In the genomic region with DNA sequence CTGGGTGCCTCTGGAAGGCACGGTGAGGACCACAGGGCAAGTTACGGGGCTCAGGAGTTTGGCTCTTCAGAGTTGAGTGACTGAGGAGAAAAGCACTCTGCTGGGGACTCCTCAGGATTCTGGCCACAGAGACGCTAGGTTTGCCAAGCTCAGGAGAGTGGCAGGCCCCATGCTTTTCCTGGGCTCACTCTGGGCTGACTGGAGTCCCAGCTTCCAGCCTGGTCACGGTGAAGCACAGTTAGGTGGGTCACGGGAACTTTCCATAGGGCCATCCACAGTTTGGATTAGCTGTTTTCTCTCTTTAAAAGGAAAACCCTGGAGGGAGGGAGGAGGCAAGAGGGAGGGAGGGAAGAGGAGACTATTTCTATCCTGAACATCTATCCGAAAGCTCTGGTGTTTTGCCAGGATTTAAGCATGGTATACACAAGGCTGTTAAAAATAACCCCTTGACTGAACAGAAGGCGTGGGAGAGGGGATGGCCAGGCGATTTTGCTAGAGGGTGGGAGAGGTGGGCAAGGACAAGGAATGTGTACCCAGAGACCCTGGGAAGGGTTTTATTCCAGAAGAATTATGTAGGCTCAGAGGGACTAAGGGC, we compare ENCODE assay signal across 11 mouse cellular contexts. TPM values are rescaled to one million over a fixed set of nuclear protein-coding genes. Genes with fewer than 3 reads are reported as not detected.
DNase-seq lines count a peak whose midpoint lies in the region; ATAC-seq and TF ChIP-seq lines count a peak whose summit lies in the region.
"Had no signal": no experiment of that assay in that cellular context is flagged by ENCODE, and none has a peak within 500 bp of the region (broad histone marks: within the 10 kb centered on the region; RNA-seq: fewer than 3 reads in every experiment).

No protein-coding gene starts in this region.

- no peak overlapping the region for H3K4me3 ChIP-seq in hindbrain, postnatal 0 days (ENCODE audit: low read length)
- no peak overlapping the region for H3K4me3 ChIP-seq in hindbrain, embryonic 11.5 days (ENCODE audit: low read depth, low read length)

- no peaks in the 10 kb centered on the region for H3K27me3 ChIP-seq in hindbrain, postnatal 0 days (ENCODE audit: insufficient read depth, low read length)
- H3K27me3 ChIP-seq in hindbrain, embryonic 11.5 days (ENCODE audit: control insufficient read depth, insufficient read depth, low read length) = no peaks in the 10 kb centered on the region

- no peak overlapping the region for H3K4me2 ChIP-seq in hindbrain, postnatal 0 days (ENCODE audit: low read depth, low read length)
- H3K4me2 ChIP-seq in hindbrain, embryonic 11.5 days (replicated peaks; ENCODE audit: low read depth, low read length) = no peak overlapping the region

- H3K36me3 ChIP-seq in hindbrain, postnatal 0 days (ENCODE audit: insufficient read depth, low read length) = no peaks in the 10 kb centered on the region
- no peaks in the 10 kb centered on the region for H3K36me3 ChIP-seq in hindbrain, embryonic 11.5 days (ENCODE audit: control insufficient read depth, insufficient read depth, low read length)

- H3K9ac ChIP-seq in hindbrain, postnatal 0 days (replicated peaks; ENCODE audit: low read length) = no peak overlapping the region
- H3K9ac ChIP-seq in hindbrain, embryonic 11.5 days (ENCODE audit: low read depth, low read length) = no peak overlapping the region

- WGBS in hindbrain, postnatal 0 days = 46% methylated on average over 8 of the region's 8 CpGs
- WGBS in hindbrain, embryonic 11.5 days = 82% methylated on average over 8 of the region's 8 CpGs

- DNase-seq in cerebellum, adult 9-11 months = no peak
- DNase-seq in hindbrain, postnatal 0 days (ENCODE audit: low spot score) = no peak
- DNase-seq in hindbrain, embryonic 11.5 days (ENCODE audit: low spot score) = no peak
- peak; percentile 28 for DNase-seq in right cerebral cortex, adult 18-20 months
- DNase-seq in right cerebral cortex, postnatal 4 days = no peak
- peak; percentile 72 for DNase-seq in telencephalon, adult 2 months (ENCODE audit: low read depth, low spot score)
- no peak for DNase-seq in layer of hippocampus, postnatal 36 days
- DNase-seq: adrenal gland, postnatal 14 days; gastrocnemius, postnatal 25 days; spleen, adult 18-20 months had no signal

- H3K9me3 ChIP-seq in hindbrain, postnatal 0 days (ENCODE audit: low read length) = no peaks in the 10 kb centered on the region
- H3K9me3 ChIP-seq in hindbrain, embryonic 11.5 days (ENCODE audit: control insufficient read depth, low read length) = no peaks in the 10 kb centered on the region

- no peaks in the 10 kb centered on the region for H3K4me1 ChIP-seq in hindbrain, postnatal 0 days (ENCODE audit: insufficient read depth, low read length)
- H3K4me1 ChIP-seq in hindbrain, embryonic 11.5 days (replicated peaks; ENCODE audit: control insufficient read depth, insufficient read depth, low read length) = no peaks in the 10 kb centered on the region

- ATAC-seq in cerebellum, adult (ENCODE audit: insufficient number of reproducible peaks, low FRiP score, low TSS enrichment) = peak; percentile 62; the same call in 1 of the 2 replicates
- no peak for ATAC-seq in hindbrain, postnatal 0 days
- no peak for ATAC-seq in hindbrain, embryonic 11.5 days (ENCODE audit: low FRiP score)

- TF ChIP-seq CTCF in hindbrain, postnatal 0 days (IDR thresholded peaks at IDR 0.05; ENCODE audit: low read depth) = no peak

- peak overlapping the region; percentile 27; the same call in 1 of the 2 replicates for H3K27ac ChIP-seq in hindbrain, postnatal 0 days
- H3K27ac ChIP-seq in hindbrain, embryonic 11.5 days (ENCODE audit: low read depth, low read length) = no peak overlapping the region

RNA-seq across cellular contexts. Expression of a gene that starts 55.5 kb away (rescaled TPM):
- 0.65 and 1.0 TPM in 2 replicates for total RNA-seq in hindbrain, postnatal 0 days (2014; rRNA removed)
- 0.48 and 0.59 TPM in 2 replicates for polyA plus RNA-seq in hindbrain, postnatal 0 days (2015; fragmentation: Nextera tagmentation; extraction: Ambion mirVana)
- polyA plus RNA-seq in hindbrain, embryonic 11.5 days (2014; fragmentation: Nextera tagmentation; extraction: Ambion mirVana) = 1.6 and 1.8 TPM in 2 replicates
- 1 to 10 TPM; 1.1 to 1.9 TPM for total RNA-seq in layer of hippocampus, postnatal 36 days (2021)

Comparison
In these comparisons a context has a peak if more than half of its experiments do, and no peak if none do; other contexts are left out.
1. DNase-seq: peak in right cerebral cortex, adult 18-20 months (single experiment) and telencephalon, adult 2 months (single experiment); none in cerebellum, adult 9-11 months (single experiment), hindbrain, postnatal 0 days (single experiment), hindbrain, embryonic 11.5 days (single experiment), right cerebral cortex, postnatal 4 days (single experiment) and layer of hippocampus, postnatal 36 days (0 of 2).